Mouse (Mus musculus) urinary bladder, postnatal 36 days (tissue): ENCODE results near the gene Fam198b.
"Not testable (repeated sequence)": the region's sequence is repeated elsewhere in the genome, so short reads cannot be mapped to it uniquely, and the experiment has no call there.

Experiments
- DNase-seq, 2 experiments: peaks; one replicate each; pipeline ENCODE4 v3.0.0; 2022; ENCODE audit warnings: low spot score in 2 of 2, mixed read lengths in 1 of 2

Fam198b gene

GRCm38 (mm10) chr3:79925950-79926697 is 41.8 kb downstream of the Fam198b start:
- no peak for DNase-seq

DNA sequence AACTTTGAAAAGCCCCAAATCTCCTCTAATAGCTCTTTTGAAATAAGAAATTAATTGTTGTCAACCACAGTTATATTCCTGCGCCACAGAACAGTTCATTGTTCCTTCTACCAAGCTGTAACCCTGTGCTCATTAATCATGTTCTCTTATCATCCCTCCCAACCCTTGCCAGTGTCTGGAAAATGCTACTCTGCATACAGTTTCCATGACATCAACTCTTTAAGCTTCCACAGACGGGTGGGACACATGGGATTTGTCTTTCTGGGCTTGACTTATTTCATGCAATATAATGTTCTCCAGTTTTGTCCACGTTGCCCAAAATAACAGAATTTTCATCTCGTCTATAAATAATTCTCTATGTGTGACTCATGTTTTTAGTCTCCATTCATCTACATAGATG is 42.7 kb downstream of the Fam198b start:
- DNase-seq, result no peak

- no peak for DNase-seq
These were observed 44.1 kb downstream of the Fam198b start for GRCm38 (mm10) chr3:79928409-79928808.

DNA sequence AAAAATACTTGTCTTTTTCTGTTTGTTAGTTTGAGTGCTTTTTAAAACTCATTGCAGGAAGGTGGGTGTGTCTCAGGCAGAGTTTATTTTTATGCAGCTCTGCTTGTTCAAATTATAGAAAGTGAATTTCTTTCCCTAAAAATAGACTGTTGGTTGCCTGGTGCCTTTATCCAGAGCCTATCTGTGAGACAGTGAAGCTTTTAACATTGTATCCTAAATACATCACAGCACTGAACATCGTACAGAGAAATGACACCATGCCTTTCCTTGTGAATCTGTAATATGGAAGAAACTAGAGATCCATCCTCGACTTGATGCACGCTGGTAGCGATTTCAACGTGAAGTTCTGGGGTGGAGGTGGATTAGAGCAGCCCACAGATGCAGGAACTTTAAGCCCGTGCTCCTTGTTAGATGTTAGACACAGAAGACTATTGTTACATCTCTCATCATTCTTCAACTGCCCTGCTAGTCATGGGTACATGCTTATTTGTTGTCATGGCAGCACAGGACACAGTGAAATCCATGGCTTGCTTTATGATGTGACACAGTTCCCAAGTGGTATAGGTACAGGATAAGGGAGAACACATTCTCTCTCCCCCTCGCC is 45.9 kb downstream of the Fam198b start:
- no peak for DNase-seq

DNA sequence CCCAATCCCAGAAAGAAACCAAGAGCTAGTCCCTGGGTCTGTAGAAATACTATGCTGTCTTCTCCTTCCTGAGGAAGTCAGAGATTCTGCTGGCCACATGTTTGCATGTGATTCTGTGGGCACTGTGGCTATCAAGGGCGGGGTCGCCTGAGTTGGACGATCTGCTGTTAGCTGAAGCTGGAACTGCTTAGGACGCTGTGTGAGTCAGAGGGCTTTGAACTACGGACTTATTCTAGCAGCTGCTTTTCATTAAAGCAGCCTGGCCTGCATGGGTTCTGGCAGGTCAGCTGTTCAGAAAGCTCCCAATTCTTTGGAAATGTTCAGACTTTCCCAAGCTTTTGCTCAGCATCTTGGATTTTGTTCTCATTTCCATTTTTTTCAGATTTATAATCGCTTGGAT is 51.9 kb downstream of the Fam198b start:
- DNase-seq, result peak; percentile 36 to 56

- DNase-seq, result no peak
These were observed 52.6 kb downstream of the Fam198b start for GRCm38 (mm10) chr3:79936730-79937447.

DNA sequence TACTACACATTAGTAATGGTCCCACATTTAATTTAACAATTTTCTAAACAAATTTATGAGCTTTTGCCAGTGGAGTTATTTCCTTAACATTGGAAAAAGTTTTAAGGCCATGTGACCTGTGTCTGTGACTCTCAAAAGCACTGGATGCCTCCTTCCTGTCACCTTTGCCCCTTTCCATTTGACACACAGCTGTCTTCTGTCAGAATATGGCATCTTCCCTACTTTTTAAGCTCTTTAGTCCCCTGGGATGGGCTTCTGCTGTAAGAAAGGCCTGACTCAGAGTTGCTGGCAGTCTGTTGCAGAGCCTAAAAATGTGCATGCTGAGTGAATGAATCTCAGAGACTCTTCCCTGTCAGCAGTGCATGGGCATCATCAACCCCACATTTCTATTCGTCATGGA is 63.4 kb downstream of the Fam198b start:
- peak; percentile 38 to 42 for DNase-seq

GRCm38 (mm10) chr3:79948151-79948550 is 63.8 kb downstream of the Fam198b start:
- DNase-seq, result no peak

DNA sequence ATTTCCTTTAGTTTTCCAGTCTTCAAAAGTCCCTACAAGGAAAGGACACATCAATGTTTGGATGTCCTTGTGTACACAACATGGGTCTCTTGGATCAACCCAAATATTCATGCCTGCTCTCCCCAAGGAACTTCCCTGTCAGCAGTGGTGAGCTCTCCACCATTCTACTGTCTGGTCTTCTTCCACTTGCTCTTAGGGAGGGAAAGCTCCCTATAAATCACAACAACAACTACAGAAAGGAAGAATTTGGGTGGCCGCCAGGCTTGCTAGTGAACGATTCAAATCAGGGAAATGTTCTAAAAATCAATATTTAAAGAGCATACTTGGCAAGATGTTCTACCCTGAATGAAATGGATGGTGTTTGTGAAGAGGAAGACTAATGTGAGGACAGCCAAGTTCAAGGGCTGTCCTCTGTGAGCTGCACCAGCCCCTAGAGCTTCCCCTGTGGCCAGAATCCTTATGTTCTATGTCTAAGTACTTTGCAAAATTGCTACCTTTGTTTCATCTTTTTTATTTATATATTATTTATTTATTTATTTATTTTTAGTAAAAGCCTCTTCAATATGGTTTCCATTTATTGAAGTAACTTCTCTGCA is 68.9 kb downstream of the Fam198b start:
- DNase-seq, result no peak

- no peak for DNase-seq
These were observed 70.9 kb downstream of the Fam198b start for GRCm38 (mm10) chr3:79955262-79955661.

DNA sequence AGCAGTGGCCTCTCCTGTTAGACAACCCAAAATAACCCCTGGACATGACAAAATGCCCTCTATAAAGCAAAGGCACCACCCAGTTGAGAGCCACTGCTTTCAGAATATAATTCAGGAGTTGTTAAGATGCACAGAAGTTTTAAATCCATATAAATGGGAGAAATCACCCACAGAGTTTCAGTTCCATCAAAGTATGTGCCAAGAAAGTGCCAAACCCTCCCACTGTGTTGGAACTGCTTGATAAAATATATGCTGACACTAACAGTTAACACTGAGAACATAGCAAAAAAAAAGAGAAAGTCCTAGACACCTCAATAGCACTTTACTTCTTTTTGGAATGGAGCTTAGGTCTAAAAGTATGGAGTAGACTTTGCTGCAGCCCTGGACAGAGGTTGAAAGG is 72.5 kb downstream of the Fam198b start:
- DNase-seq, result no peak

DNA sequence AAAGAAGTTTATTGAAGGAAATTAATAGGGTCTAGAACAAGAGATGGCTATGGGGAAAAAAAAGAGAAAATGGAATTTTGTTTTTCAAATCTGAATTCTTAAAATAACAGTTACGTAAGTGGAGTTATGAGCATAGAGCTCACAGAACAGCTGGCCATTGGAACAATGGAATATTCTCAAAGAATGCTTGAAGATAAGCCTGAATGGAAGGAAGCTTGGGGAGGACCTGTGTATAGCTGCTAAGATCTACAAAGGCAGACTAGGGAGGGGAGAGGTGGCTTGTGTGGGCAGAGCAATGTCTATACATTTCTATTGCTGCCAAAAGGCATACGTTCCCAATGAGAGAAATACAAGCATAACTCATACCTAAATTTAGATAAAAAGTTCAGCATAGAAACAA is 73.4 kb downstream of the Fam198b start:
- DNase-seq, result no peak

DNA sequence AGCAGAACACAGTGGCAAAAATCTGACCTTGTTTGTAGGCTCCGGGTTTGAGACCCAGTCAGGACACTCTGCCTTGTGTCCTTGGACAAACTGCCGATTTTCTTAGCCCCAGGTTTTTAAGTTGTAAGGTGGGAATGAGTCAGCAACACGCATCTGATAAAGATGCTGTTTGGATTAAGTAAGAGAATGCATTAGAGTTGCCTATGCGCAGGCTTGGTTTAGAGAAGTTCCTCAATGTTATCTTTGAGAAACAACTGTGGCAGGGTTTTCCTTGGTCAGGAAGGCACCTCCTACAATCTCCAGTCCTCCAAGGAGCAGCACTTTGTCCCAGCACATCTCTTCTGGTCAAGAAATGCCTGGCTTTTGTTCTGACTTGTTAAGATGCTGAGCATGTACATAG is 82.4 kb downstream of the Fam198b start:
- no peak for DNase-seq

DNA sequence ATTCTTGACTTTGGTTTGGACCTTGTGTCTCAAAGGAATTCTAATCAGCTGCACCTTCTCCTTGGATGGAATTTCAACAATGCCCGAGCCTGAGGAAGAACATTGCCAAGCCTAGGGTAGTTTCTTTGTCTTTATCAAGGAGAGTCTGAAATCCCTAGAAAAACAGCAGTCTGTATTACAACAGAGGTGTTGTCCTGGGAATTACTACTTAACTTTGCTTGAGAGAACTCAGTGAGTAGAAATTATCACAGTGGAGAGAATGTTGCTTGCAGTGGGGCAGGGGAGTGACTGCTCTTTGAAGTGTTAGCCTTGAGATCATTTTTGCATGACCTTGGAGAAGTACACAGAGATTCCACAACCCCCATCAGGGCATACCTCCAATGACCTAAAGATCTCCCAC is 83.0 kb downstream of the Fam198b start:
- no peak for DNase-seq

DNA sequence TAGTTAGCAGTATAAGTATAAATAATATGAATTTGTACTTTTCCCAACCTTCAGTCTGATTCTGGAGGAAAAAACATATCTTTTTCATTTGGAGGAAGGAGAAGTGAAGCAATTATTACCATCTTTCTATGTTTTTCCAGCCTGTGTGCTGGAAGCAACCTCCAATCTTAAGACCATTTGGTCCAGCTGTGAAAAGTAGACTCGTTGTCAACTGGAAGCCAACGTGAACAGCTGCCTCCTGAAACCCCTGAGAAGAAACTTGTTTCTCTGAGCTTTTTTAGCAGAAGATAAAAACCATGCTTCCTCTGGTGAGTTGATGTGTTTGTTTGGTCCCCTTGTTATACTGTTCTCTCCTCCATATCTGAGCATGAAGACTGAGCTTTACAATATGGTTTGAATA is 84.1 kb downstream of the Fam198b start:
- DNase-seq, result no peak

- DNase-seq, result not testable (repeated sequence)
These were observed 85.2 kb downstream of the Fam198b start for GRCm38 (mm10) chr3:79969536-79969935.

- DNase-seq, result no peak
These were observed 85.7 kb downstream of the Fam198b start for GRCm38 (mm10) chr3:79970070-79970469.

DNA sequence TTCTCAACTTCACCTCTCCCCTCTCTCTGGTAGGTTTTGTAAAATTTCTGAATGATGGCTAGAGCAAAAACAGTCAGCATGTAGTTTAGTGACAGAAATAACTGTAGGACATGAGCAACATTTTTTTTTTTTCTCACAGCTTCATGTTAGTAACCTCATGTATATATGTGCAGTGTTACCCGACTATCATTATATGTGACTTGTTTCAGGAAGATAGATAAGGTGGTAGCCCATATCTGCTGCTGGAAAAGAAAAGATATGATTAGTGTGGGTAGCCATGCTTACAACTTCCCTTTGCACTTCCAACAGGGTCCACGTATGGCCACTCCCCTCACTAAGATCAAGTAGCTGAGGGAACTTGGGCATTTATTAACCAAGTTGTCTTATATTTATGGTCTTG is 86.2 kb downstream of the Fam198b start:
- no peak for DNase-seq

DNA sequence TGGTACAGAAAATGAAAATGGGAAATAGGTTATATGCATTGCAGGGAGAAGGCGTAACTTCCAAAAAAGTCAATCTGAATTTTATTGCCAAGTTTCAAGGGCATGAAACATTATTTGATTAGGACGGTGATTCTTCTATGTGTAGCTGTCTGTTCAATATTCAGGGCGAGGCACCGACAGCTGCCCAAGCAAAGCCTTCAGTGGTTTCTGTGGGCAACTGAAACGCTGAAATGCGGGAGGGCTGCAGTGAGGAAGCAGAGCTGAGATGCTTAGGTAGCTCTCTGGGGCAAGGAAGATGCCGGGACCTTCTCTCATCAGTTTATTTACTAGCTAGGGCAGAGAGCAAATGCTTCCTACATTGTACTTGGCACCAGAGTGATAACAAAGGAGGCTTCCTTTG is 87.2 kb downstream of the Fam198b start:
- no peak for DNase-seq

DNA sequence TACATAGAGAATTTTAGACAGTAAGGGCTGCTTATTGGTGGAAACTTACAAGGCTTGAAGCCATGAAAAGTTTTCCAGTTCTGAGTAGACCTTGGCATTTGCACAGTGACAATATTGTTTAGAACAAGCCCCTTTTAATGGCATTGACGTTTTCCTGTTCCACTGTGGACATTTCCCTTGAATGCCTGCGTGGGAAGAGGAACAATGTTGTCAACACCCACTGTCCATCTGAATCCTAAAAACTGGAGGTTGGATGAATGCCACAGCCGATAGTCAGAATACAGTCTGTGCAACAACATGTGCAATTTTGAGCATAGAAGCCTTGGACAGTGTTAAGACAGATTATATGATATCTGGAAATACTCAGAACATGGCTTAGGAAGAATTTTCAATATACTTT is 92.5 kb downstream of the Fam198b start:
- no peak for DNase-seq

DNA sequence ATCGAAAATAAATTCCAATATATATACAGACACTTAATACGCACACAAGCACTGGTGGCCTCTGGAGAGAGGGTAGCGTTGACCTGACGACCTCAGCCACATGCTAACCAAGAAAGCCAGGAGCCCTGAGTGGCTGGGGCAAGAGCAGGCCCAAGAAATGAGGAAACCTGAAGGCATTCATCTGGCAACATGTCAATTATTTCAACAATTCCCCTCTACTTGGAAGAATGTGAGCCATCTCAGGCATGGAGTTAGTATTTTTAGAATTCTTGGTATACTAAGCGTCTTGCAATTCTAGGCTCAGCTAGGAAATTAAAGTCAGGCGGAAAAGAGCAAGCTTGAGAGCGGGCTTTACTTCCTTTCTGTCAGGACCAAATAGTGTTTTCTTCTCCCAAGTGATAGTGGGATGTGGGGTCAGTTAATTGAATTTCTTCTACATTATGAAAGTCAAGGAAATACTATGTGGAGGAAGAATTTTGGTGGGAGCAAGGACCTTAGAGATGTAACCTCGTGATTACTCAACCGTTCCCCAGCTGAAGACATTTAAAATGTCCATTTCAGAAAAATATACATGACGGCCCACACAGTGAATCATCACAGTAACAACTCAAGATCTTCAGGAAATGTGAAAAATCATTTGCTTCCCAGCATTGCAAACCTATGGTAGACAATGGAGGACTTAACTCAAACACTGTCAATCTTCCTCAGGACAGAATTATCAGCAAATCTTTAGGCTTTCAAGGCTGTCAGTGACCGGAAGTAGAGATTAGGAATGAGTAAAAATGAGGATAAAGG is 93.5 kb downstream of the Fam198b start:
- DNase-seq, result no peak

DNA sequence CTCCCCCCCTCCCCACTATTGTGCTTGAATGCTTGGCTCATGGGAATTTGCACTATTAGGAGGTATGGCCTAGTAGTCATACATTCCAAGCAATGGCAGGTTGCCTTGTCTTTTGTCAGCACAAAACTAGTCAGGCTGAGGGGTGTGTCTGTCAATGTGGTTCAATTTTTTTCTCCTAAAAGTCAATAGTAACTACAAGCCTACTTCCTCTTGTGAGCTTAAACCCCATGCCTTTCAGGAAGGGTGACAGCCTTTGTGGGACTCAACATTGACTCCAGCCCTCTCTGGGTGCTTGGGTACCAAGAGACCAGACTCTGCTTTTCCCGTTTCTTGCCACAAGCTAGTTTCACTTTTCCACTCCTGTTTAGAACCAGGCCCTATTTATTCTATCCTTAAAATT is 96.4 kb downstream of the Fam198b start:
- no peak for DNase-seq
